Mouse (Mus musculus) embryo, embryonic 9.5 days (tissue): ENCODE measurements around the gene Denr.

ENCODE experiments used
- DNase-seq: peaks from one replicate; pipeline ENCODE4 v3.0.0-alpha.2; 2017; ENCODE audit errors: extremely low spot score

The Denr gene

DNA sequence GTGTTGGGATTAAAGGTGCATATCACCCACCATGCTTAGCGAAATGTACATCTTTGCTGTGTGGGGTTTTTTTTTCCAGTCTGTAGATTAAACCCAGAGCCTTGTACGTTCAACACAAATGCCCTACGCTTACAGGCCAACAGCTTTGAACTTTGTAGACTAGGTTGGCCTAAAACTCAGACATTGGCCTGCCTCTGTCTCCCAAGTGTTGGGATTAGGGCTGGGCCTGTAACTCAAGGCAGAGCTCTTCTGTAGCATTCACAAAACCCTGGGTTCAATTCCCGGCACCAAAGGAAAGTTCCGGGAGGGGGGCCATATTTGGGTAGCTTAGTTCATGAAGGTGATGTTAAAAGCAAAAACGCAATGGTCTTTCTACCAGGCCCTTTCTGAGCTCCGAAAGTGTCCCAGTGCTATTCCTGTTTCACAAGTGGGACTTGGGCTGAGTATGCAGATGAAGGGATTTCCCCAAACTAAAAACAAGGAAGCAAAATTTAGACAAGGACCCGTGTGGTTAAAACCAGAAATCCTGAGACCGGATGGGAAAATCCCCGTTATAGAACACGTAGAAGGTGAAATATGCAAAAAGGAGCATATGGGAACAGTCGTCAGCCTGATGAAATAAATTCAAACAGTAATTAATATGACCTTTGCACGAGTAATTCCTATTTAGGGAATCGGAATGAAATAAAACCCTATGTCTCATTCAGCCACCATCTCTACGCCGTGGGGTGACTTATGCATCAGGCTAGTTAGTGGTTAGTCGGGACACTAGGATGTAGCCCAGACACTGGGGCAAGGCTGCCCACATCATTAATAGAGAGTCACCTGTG lies 614 bp upstream of the Denr start:
- no peak for DNase-seq

GRCm38 (mm10) chr5:123907631-123907977 lies 629 bp downstream of the Denr start:
- no peak for DNase-seq

DNA sequence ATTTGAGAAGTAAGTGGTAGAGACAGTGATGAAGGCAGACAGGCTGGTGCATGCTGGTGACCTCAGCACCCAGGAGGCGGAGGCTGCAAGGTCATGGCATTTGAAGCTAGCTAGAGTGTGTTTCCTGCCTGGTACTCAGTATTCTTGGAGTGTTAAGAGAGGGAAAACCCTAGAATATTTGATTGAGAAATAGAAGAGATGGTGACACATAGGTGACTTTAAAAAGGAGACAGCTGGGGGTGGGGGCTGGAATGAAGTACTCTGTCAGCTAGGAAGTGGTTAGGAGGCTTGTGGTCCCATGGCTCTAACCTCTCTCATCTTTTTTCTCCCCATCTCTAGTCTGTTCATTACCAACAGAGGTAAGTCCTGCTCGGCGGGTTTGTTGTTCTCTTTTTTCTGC lies 7.9 kb downstream of the Denr start:
- no peak for DNase-seq

DNA sequence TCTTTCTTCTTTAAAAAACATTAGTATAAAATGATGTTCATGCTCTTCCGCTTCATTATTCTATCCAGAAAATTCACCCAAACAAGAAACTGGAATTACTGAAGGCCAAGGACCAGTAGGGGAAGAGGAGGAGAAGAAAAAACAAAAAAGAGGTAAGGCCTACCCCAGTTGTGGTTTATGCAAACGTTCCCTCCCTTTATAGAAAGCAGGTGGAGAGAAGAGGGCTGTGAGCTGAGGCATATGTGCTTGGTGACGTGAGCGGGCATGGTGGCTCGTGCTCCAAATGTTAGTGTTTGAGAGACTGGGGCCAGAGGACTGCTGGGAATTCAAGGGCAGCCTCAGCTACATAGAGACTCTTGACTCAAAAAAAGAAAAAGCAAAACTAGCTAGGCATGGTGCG lies 15.1 kb downstream of the Denr start:
- no peak for DNase-seq

GRCm38 (mm10) chr5:123927118-123927517 lies 20.1 kb downstream of the Denr start, which contains the start of gene Gm43518:
Gm43518 (plus strand) TSS chr5:123927418.
- DNase-seq: no peak

DNA sequence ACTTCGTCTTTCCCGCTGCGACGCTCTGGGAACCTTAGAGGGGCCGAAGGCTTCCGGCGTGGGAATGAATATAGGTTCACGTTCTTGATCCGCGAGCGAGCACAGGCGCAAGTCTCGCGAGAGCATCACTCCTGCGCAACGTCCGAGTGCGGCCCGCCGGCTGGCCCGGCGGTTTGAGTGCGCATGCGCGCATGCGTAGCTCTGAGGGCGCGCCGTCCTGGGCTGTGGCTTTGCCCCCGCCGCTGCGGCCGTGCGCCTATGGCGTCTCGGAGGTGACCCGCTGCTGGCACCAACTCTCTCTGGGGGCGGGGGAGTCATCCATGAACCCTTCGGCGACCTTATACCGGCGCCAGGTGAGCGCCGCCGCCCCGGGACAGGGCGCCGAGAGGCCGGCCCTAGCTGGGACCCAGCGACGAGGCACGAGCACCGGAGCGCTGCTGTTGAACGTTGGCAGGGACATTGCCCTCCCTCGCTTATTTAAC lies 23.6 kb downstream of the Denr start, which contains the start of gene Ccdc62:
Ccdc62 (plus strand) TSS at position 172 of the 482 bp plus-strand sequence.
- DNase-seq: peak; percentile 91

DNA sequence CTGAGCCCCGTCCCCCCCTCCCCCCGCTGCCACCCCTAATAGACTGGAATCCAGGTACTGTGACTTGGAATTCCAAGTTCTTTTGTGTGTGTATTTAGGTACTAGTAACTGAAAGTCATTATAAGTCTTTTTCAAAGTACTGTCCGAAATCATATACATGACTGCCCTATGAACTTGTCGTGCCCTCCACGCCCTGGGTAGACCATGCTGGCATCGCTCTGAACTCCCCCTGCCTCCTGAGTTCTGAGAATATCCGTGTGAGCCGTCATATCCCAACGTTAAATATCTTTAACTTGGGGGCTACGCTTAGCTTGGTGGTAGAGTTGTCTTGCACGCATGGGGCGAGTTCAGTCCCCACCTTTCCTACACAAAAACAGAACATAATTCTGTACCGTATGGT lies 24.2 kb downstream of the Denr start:
- DNase-seq: no peak

DNA sequence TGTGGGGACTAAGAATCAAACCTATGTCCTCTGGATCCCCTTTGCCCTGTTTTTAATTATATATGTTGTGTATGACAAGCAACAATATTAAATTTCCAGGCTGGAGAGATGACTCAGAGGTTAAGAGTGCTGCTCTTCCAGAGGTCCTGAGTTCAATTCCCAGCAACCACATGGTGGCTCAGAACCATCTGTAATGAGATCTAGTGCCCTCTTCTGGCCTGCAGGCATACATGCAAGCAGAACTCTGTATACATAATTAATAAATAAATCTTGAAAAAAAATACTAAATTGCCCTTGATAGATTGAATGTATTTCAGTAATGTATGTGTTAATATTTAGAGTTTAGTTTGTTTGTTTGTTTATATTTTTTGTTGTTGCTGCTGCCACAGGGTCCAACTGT lies 26.0 kb downstream of the Denr start:
- no peak for DNase-seq

DNA sequence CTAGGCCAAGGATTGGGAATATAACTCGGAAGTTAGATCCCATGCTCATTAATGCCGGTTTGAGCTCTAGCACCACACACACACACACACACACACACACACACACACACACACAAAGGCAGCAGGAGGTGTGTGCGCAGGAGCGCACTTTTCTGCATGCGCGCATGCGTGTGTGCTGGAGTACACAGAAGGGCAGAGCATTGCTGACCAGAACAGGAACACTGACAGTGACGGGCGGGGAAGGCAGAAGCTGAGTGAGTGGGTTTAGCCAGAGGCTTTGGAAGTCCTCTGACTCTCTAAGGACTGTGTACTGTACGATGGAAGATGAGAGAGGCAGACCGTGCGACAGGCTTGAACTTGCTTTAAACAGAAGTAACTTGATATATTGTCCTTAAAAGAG lies 26.6 kb downstream of the Denr start:
- DNase-seq: no peak

- peak; percentile 55 for DNase-seq
These were observed 27.1 kb downstream of the Denr start for GRCm38 (mm10) chr5:123933957-123934591.

- DNase-seq: no peak
These were observed 29.0 kb downstream of the Denr start for GRCm38 (mm10) chr5:123935931-123936330.

GRCm38 (mm10) chr5:123938479-123938878 lies 31.5 kb downstream of the Denr start:
- no peak for DNase-seq

- no peak for DNase-seq
These were observed 39.6 kb downstream of the Denr start for GRCm38 (mm10) chr5:123946546-123946945.

DNA sequence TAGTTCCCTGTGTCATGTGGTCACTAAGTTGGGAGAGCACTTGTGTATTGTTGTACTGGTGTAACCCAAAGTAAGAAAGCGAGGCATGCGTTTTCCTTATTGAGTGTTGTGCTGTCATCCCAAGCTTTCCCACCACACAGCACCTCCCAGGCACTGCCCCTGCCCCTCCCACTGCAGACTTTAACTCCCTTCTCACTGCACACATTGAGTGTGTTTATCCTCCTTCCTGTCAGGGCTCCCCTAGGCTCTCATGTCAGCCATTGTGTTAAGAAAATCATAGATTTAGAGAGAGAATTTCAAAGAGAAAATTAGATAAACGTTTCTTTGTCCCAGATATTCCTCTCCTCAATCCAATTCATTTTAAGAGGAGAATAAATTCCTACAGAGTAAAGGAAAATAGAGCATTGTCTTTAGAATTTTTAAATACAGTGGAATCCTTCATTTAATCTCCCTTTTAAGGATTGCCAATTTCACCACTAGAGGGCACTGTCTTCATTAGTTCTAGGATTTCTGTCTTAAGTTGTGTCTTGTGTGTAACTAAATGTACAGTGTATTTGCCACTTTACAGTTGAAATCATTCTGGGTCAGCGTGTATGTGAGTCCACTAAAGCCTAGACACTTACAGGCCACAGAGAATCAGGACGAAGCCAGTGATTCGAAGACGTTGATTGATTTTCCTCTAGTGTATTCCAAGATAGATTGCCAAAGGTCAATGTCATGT lies 40.2 kb downstream of the Denr start:
- peak; percentile 45 for DNase-seq

DNA sequence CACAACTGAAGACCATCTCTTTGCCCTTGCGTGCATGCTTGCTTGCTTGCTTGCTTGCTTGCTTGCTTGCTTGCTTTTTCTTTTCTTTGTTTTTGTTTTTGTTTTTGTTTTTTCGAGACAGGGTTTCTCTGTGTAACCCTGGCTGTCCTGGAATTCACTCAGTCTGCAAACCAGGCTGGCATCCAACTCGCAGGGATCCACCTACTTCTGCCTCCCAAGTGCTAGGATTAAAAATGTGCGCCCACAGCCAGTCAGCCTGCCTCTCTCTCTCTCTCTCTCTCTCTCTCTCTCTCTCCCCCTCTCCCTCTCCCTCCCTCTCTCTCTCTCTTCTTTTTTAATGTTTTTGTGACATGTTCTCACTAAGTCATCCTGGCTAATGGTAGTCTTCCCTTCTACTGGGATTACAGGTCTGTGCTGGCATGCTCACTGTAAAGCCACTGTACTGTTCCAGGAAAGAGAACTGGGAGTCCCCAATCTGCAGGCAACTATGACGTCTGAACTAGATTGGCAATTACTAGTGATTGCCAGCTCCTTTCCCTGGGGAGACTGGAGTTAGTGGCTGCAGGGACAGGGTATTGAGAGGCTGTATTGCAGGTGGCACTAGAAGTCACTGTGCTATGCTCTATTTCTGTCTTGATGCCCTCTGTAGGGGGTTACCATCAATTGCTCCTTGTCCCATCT lies 45.5 kb downstream of the Denr start:
- DNase-seq: no peak

GRCm38 (mm10) chr5:123957213-123957612 lies 50.2 kb downstream of the Denr start:
- DNase-seq: no peak

DNA sequence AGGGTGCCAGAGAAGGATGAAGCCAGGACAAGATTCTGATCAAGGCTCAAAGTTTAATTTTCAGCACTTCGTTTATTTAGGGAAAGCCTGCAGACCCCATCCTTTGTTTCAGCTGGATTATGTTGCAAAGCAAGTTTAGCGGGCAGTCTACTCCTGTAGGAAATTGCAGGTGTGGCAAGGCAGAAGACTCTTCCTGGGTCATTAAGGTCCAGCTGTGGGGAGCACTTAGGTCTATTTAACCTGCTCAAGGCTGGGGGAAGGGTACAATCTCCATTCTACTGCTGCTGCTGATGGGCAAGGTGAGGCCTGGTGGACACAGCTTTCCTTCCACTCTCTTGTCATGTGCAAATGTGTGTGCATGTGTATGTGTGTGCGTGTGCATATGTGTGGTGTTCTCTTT lies 52.0 kb downstream of the Denr start:
- DNase-seq: no peak

DNA sequence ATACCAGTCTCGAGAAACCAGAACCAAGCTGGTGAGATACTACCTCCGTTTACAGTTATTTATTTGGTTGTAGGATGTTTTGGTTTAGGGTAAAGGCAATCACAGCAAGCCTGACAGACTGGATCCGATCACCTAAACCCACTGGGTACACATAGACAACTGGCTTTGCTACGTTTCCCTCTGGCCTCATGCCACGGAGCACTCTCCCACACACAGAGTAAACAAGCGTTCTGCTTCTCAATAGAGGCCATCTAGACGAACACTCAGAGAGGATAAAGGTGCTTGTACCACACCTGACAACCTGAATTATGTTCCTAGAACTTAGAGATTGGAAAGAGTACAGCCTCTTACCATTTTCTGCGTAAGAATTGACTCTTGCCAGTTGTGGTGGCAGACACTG lies 53.2 kb downstream of the Denr start:
- no peak for DNase-seq

- DNase-seq: no peak
These were observed 54.1 kb downstream of the Denr start for GRCm38 (mm10) chr5:123961046-123961445.

- no peak for DNase-seq
These were observed 57.2 kb downstream of the Denr start for GRCm38 (mm10) chr5:123964208-123964607.

DNA sequence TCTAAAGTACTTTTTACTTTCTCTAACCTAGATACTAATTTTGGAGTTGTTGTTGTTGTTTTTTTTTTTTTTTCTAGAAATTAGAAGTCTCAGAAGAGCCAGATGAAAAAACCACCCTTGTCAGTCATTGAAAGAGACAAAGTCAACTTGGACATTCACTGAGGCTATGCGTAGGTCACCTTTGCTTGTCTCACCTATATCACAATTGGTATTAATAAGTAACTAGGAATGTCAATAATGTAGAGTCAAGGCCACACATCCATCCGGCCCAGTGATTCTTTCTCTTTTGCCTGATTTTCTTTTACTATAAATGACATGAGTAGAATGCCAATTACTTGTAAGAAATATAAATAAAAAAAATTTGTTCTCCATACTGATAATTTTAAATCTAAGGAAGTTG lies 59.8 kb downstream of the Denr start:
- no peak for DNase-seq

GRCm38 (mm10) chr5:123968468-123968867 lies 61.5 kb downstream of the Denr start:
- no peak for DNase-seq
